Mouse (Mus musculus) thymus, postnatal 14 days (tissue): Measurements from ENCODE around the gene Zp1.

ENCODE experiments used
- DNase-seq: peaks from one replicate; pipeline ENCODE4 v3.0.0; 2021

Gene Zp1

GRCm38 (mm10) chr19:10871328-10871961 is 49.0 kb downstream of the Zp1 start:
- DNase-seq: no peak

GRCm38 (mm10) chr19:10870676-10871075 is 49.8 kb downstream of the Zp1 start:
- no peak for DNase-seq

GRCm38 (mm10) chr19:10869886-10870527 is 50.4 kb downstream of the Zp1 start, which contains the start of gene Tmem132a:
Tmem132a (minus strand) TSS chr19:10869940.
- no peak for DNase-seq

- DNase-seq: peak; percentile 43
Measured at GRCm38 (mm10) chr19:10869241-10869885, 51.1 kb downstream of the Zp1 start.

- no peak for DNase-seq
Measured at GRCm38 (mm10) chr19:10868623-10869141, 51.8 kb downstream of the Zp1 start.

GRCm38 (mm10) chr19:10867946-10868622 is 52.3 kb downstream of the Zp1 start:
- no peak for DNase-seq

GRCm38 (mm10) chr19:10866351-10866750 is 54.1 kb downstream of the Zp1 start:
- no peak for DNase-seq
